Mouse (Mus musculus): ENCODE measurements around the gene Chadl.

Gene Chadl

GRCm38 (mm10) chr15:81700601-81701000, 3.5 kb upstream of the Chadl start:
- DNase-seq (ENCODE audit: low spot score) = no peak

- no peak for DNase-seq (ENCODE audit: low spot score)
Observed at GRCm38 (mm10) chr15:81700161-81700560, 3.1 kb upstream of the Chadl start.

- no peak for DNase-seq (ENCODE audit: low spot score)
Observed at GRCm38 (mm10) chr15:81698532-81698931, 1.4 kb upstream of the Chadl start.

- no peak for DNase-seq (ENCODE audit: low spot score)
Observed at GRCm38 (mm10) chr15:81697847-81698246, 760 bp upstream of the Chadl start.

GRCm38 (mm10) chr15:81694891-81695290, 2.2 kb downstream of the Chadl start:
- no peak for DNase-seq (ENCODE audit: low spot score)

GRCm38 (mm10) chr15:81693967-81694881, 2.9 kb downstream of the Chadl start:
- DNase-seq (ENCODE audit: low spot score) = no peak

- no peak for DNase-seq (ENCODE audit: low spot score)
Observed at GRCm38 (mm10) chr15:81693366-81693966, 3.6 kb downstream of the Chadl start.

GRCm38 (mm10) chr15:81680301-81680805, 16.7 kb downstream of the Chadl start:
- no peak for DNase-seq (ENCODE audit: low spot score)

- no peak for DNase-seq (ENCODE audit: low spot score)
Observed at GRCm38 (mm10) chr15:81676637-81677036, 20.4 kb downstream of the Chadl start.

- no peak for DNase-seq (ENCODE audit: low spot score)
Observed at GRCm38 (mm10) chr15:81670231-81670640, 26.9 kb downstream of the Chadl start.

- DNase-seq (ENCODE audit: low spot score) = no peak
Observed at GRCm38 (mm10) chr15:81666957-81667356, 30.1 kb downstream of the Chadl start.

GRCm38 (mm10) chr15:81663697-81664561, 33.2 kb downstream of the Chadl start, which contains the start of gene L3mbtl2:
TSS of gene L3mbtl2 (plus strand) at chr15:81663889.
- peak; percentile 69 for DNase-seq (ENCODE audit: low spot score)

- no peak for DNase-seq (ENCODE audit: low spot score)
Observed at GRCm38 (mm10) chr15:81663281-81663680, 33.8 kb downstream of the Chadl start.

GRCm38 (mm10) chr15:81661701-81662100, 35.4 kb downstream of the Chadl start:
- DNase-seq (ENCODE audit: low spot score) = no peak

- DNase-seq (ENCODE audit: low spot score) = no peak
Observed at GRCm38 (mm10) chr15:81650636-81651035, 46.5 kb downstream of the Chadl start.

GRCm38 (mm10) chr15:81649516-81650455, 47.3 kb downstream of the Chadl start:
- no peak for DNase-seq (ENCODE audit: low spot score)

Measured in layer of hippocampus, adult 9-10 months (tissue).